Mouse (Mus musculus): ENCODE measurements around the gene Clrn1. TPM values are rescaled to one million over a fixed set of nuclear protein-coding genes. Genes with fewer than 3 reads are reported as not detected.

Gene Clrn1
- polyA plus RNA-seq, 1 experiment from 2014 or later = 1.0 TPM

DNA sequence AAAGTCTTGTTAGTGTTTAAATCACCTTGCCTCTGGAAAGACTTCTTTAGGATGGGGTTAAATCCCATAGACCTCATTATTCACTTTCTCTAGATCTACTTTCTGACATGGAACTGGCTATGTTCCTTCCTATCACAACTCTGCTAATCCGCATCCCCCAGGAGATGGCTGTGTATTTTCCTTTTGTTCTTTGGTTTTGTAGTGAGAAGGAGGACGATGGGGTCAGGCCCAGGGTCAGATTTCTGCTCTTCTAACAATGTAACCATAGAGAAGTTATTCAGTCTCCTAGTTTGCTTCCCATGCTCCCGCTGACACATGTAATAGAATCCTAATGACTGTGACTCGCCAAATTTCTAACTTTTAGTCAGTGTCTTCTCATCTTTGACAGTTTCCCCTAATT lies 58.9 kb downstream of the Clrn1 start:
- no peak for DNase-seq (ENCODE audit: low spot score)
- no peaks in the 10 kb centered on the region for H3K4me1 ChIP-seq (ENCODE audit: control insufficient read depth, insufficient read depth, low read length)
- H3K36me3 ChIP-seq (ENCODE audit: control insufficient read depth, insufficient read depth, low read length) = no peaks in the 10 kb centered on the region
- no peak overlapping the region for H3K4me3 ChIP-seq (ENCODE audit: low read depth, low read length)
- ATAC-seq (ENCODE audit: low read depth) = no peak
- H3K4me2 ChIP-seq (ENCODE audit: low read depth, low read length) = no peak overlapping the region
- H3K9me3 ChIP-seq (ENCODE audit: control insufficient read depth, low read length) = no peaks in the 10 kb centered on the region
- no peaks in the 10 kb centered on the region for H3K27me3 ChIP-seq (replicated peaks; ENCODE audit: control insufficient read depth, insufficient read depth, low read length)
- H3K27ac ChIP-seq (replicated peaks; ENCODE audit: low read depth, low read length) = no peak overlapping the region
- H3K9ac ChIP-seq (ENCODE audit: low read depth, low read length) = no peak overlapping the region
- WGBS = 22% methylated on average over 4 of the region's 4 CpGs

DNA sequence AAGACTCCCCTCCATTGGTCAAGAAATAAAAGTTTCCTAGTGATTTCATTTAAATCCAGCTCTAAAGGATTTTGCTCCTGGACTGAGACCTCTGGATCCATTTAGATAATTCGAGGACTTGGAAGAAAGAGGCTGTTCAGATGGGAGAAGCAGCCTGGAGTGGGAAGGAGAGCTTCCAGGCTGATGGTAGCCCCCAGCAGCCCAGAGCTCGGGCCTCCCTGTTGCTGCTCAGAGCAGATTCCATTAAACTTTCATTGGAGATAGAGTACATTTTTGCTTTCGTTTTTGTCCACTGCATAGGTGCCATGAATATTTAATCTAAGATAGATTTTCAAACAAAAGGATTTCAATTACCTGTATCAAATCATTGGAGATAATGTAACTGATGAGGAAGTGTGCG lies 62.9 kb downstream of the Clrn1 start, which contains the start of gene Mindy4b-ps:
Gene Mindy4b-ps, minus strand, starts transcription at position 101 of the 400 bp plus-strand sequence.
- no peak for ATAC-seq (ENCODE audit: low read depth)
- WGBS = 59% methylated on average over 4 of the region's 4 CpGs

DNA sequence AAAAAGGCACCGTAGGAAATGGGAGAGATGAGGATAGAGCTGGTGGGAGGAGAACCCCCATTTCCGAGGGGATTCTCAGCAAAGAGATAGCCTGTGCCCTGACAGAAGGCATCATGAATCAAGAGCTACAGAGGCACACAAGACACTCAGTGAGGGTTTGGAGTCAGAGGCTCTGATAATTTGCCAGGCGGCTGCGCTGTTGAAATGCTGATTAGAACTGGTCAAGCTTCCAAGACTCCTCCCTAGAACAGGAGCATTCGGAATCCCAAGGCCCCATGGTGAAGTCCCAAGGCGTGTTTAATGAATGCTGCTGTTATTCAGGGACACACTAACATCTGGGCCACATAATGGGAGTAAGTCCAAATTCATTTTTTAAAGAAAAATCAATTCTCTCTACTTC lies 67.8 kb downstream of the Clrn1 start:
- DNase-seq (ENCODE audit: low spot score) = peak; percentile 23
- H3K36me3 ChIP-seq (ENCODE audit: control insufficient read depth, insufficient read depth, low read length) = no peaks in the 10 kb centered on the region
- 34% methylated on average over 6 of the region's 6 CpGs for WGBS
- no peak overlapping the region for H3K4me2 ChIP-seq (ENCODE audit: low read depth, low read length)
- H3K27me3 ChIP-seq (replicated peaks; ENCODE audit: control insufficient read depth, insufficient read depth, low read length) = no peaks in the 10 kb centered on the region
- no peaks in the 10 kb centered on the region for H3K9me3 ChIP-seq (ENCODE audit: control insufficient read depth, low read length)
- peaks cover 3% of the 10 kb centered on the region; the same call in 1 of the 2 replicates for H3K4me1 ChIP-seq (ENCODE audit: control insufficient read depth, insufficient read depth, low read length)
- no peak overlapping the region for H3K27ac ChIP-seq (replicated peaks; ENCODE audit: low read depth, low read length)
- no peak overlapping the region for H3K9ac ChIP-seq (ENCODE audit: low read depth, low read length)
- no peak for ATAC-seq (ENCODE audit: low read depth)
- H3K4me3 ChIP-seq (ENCODE audit: low read depth, low read length) = no peak overlapping the region

More for the DNA sequence above, 62.9 kb downstream of the Clrn1 start, which contains the start of gene Mindy4b-ps:
- no peak for DNase-seq (ENCODE audit: low spot score)
- Histone ChIP-seq H3K27me3 (replicated peaks; ENCODE audit: control insufficient read depth, insufficient read depth, low read length) (no peaks in the 10 kb centered on the region), H3K9ac (ENCODE audit: low read depth, low read length) (no peak within 1 kb of the TSS), H3K4me1 (ENCODE audit: control insufficient read depth, insufficient read depth, low read length) (peaks cover 3% of the 10 kb centered on the region; the same call in 1 of the 2 replicates), H3K4me3 (ENCODE audit: low read depth, low read length) (no peak within 1 kb of the TSS), H3K36me3 (ENCODE audit: control insufficient read depth, insufficient read depth, low read length) (no peaks in the 10 kb centered on the region), H3K27ac (replicated peaks; ENCODE audit: low read depth, low read length) (no peak within 1 kb of the TSS), H3K9me3 (ENCODE audit: control insufficient read depth, low read length) (no peaks in the 10 kb centered on the region), H3K4me2 (ENCODE audit: low read depth, low read length) (no peak within 1 kb of the TSS)

DNA sequence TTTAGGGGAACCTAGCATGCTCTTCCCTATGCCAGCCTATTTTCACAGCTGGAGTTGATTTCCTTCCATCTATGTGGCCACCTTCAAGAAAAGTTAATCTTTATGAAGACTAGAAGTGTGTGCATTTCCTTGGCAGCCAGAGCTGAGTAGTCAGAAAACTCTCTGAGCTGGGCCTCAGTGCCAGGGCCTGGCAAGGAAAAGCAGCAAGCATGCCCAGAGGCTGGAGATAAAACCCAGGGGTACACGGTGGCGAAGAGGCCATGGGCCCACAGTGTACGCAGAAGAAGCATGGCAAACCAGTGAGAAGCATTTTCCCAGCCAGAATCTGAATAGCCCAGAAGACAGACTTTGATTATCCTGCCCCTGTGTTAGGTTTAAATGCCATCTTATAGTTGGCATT lies 70.9 kb downstream of the Clrn1 start:
- H3K27me3 ChIP-seq (replicated peaks; ENCODE audit: control insufficient read depth, insufficient read depth, low read length) = no peaks in the 10 kb centered on the region
- H3K4me2 ChIP-seq (ENCODE audit: low read depth, low read length) = no peak overlapping the region
- DNase-seq (ENCODE audit: low spot score) (no peak), ATAC-seq (ENCODE audit: low read depth) (no peak)
- no peaks in the 10 kb centered on the region for H3K9me3 ChIP-seq (ENCODE audit: control insufficient read depth, low read length)
- H3K27ac ChIP-seq (replicated peaks; ENCODE audit: low read depth, low read length) = no peak overlapping the region
- no peak overlapping the region for H3K4me3 ChIP-seq (ENCODE audit: low read depth, low read length)
- H3K4me1 ChIP-seq (ENCODE audit: control insufficient read depth, insufficient read depth, low read length) = peaks cover 11% of the 10 kb centered on the region
- WGBS = 72% methylated on average over 3 of the region's 3 CpGs
- no peak overlapping the region for H3K9ac ChIP-seq (ENCODE audit: low read depth, low read length)
- H3K36me3 ChIP-seq (ENCODE audit: control insufficient read depth, insufficient read depth, low read length) = no peaks in the 10 kb centered on the region

DNA sequence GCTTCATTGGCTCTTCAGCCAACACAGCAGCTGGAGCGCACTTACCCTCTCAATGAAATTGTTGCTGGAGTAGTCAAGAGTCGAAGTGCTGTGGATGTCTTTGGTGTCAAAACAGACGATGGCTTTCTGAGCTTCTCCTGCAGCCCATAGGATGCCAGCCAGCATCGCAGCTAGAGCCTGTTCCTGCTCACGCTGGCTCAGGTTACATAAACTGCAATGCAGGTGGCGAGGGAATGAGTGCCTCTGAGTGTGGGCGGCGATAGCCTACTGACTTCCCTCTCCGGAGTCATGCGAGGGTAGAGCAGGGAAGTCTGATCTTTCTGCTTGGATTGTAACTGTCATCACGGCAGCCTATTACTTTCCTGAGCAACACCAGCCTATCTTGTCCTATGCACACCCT lies 74.8 kb downstream of the Clrn1 start:
- Histone ChIP-seq H3K4me3 (ENCODE audit: low read depth, low read length) (no peak overlapping the region), H3K4me2 (ENCODE audit: low read depth, low read length) (no peak overlapping the region), H3K27me3 (replicated peaks; ENCODE audit: control insufficient read depth, insufficient read depth, low read length) (no peaks in the 10 kb centered on the region), H3K4me1 (ENCODE audit: control insufficient read depth, insufficient read depth, low read length) (peaks cover 8% of the 10 kb centered on the region), H3K27ac (replicated peaks; ENCODE audit: low read depth, low read length) (no peak overlapping the region), H3K9ac (ENCODE audit: low read depth, low read length) (no peak overlapping the region), H3K9me3 (ENCODE audit: control insufficient read depth, low read length) (no peaks in the 10 kb centered on the region), H3K36me3 (ENCODE audit: control insufficient read depth, insufficient read depth, low read length) (no peaks in the 10 kb centered on the region)
- peak; percentile 30 for DNase-seq (ENCODE audit: low spot score)
- no peak; the same call in 1 of the 2 replicates for ATAC-seq (ENCODE audit: low read depth)
- 27% methylated on average over 11 of the region's 11 CpGs for WGBS

DNA sequence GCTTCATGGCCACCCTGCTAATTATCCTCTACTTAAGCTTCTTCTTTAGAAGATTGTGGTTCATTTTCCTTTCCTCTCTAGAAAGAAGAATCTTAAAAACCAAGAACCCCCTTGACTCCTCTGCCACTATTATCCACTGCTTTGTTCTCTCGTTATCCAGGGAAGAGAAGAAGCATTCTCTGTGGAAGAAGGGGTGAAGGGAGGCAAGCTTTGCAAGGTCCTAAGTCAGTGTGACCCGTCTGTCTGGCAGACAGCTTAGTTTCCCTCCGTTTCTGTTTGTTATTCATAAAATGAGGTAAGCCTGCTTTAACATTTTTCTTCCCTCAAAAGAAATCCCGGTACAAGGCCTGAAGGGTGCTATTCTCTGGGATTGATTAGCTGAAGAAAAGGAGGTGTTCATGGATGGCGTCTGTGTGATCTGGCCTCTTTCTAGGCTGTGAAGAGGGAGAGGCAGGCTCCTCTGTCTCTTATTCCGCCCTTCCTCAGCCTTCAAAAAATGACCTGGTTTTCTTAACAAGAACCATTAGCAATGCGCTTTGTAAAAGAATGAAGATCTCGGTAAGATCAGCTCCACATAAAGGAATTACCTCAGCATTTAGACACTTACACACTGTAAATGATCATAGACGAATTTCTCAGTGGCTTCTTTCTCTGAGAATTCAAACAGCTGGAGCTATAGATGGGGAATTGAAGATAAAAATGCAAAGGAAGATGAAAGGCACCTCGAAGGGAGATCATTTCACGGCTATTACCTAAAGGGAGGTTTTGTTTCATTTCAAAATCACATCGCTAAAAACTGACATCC lies 75.8 kb downstream of the Clrn1 start:
- 29% methylated on average over 12 of the region's 12 CpGs for WGBS
- Histone ChIP-seq H3K9me3 (ENCODE audit: control insufficient read depth, low read length) (no peaks in the 10 kb centered on the region), H3K27ac (replicated peaks; ENCODE audit: low read depth, low read length) (no peak overlapping the region), H3K9ac (ENCODE audit: low read depth, low read length) (no peak overlapping the region), H3K36me3 (ENCODE audit: control insufficient read depth, insufficient read depth, low read length) (no peaks in the 10 kb centered on the region), H3K4me3 (ENCODE audit: low read depth, low read length) (no peak overlapping the region), H3K4me2 (ENCODE audit: low read depth, low read length) (no peak overlapping the region), H3K4me1 (ENCODE audit: control insufficient read depth, insufficient read depth, low read length) (peaks cover 8% of the 10 kb centered on the region), H3K27me3 (replicated peaks; ENCODE audit: control insufficient read depth, insufficient read depth, low read length) (no peaks in the 10 kb centered on the region)
- ATAC-seq (ENCODE audit: low read depth) = peak; percentile 15; the same call in 1 of the 2 replicates
- peak; percentile 9 for DNase-seq (ENCODE audit: low spot score)

DNA sequence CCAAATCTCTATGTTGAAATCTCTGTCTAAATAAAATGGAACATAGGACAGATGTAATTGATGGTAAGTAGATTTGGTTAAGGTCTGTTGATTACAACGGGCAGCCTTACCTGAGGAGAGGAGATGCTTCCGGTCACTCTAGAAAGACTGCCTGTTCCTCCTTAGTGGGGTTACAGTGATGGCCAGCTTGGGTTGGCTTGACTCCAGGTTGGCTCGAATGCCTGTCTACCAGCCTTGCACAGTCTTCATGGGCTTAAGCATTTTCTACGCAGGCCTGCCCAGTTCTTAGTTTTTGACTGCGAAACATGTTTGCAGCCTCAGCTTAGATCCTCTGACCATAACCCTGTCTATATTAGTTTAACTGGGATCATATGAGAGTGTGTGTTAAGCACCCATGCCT lies 76.5 kb downstream of the Clrn1 start:
- WGBS = 79% methylated on average over 5 of the region's 5 CpGs
- H3K27ac ChIP-seq (replicated peaks; ENCODE audit: low read depth, low read length) = no peak overlapping the region
- DNase-seq (ENCODE audit: low spot score) (no peak), ATAC-seq (ENCODE audit: low read depth) (no peak)
- no peaks in the 10 kb centered on the region for H3K27me3 ChIP-seq (replicated peaks; ENCODE audit: control insufficient read depth, insufficient read depth, low read length)
- H3K4me3 ChIP-seq (ENCODE audit: low read depth, low read length) = no peak overlapping the region
- H3K9ac ChIP-seq (ENCODE audit: low read depth, low read length) = no peak overlapping the region
- H3K36me3 ChIP-seq (ENCODE audit: control insufficient read depth, insufficient read depth, low read length) = no peaks in the 10 kb centered on the region
- no peaks in the 10 kb centered on the region for H3K9me3 ChIP-seq (ENCODE audit: control insufficient read depth, low read length)
- no peak overlapping the region for H3K4me2 ChIP-seq (ENCODE audit: low read depth, low read length)
- H3K4me1 ChIP-seq (ENCODE audit: control insufficient read depth, insufficient read depth, low read length) = peaks cover 8% of the 10 kb centered on the region

DNA sequence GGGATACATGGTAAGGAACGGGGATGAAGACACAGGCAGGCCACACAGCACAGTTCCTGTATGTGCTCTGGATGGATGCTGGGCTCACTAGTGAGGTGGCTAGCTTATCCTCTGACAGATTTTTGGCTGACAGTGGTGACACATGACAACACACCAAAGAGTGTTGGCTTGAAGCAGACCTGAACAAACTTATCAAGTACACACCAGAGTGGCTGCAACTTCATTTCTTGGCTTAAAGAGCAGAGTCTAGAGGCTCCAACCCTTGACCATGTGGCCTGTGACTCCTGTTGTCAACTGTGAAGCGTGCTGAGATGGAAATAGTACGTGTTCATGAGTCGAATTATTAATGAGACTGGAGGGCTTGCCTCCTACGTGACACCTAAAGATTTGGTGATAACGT lies 80.4 kb downstream of the Clrn1 start:
- Histone ChIP-seq H3K9ac (ENCODE audit: low read depth, low read length) (no peak overlapping the region), H3K27me3 (replicated peaks; ENCODE audit: control insufficient read depth, insufficient read depth, low read length) (no peaks in the 10 kb centered on the region), H3K36me3 (ENCODE audit: control insufficient read depth, insufficient read depth, low read length) (no peaks in the 10 kb centered on the region), H3K4me2 (ENCODE audit: low read depth, low read length) (no peak overlapping the region), H3K27ac (replicated peaks; ENCODE audit: low read depth, low read length) (no peak overlapping the region), H3K9me3 (ENCODE audit: control insufficient read depth, low read length) (no peaks in the 10 kb centered on the region), H3K4me3 (ENCODE audit: low read depth, low read length) (no peak overlapping the region), H3K4me1 (ENCODE audit: control insufficient read depth, insufficient read depth, low read length) (no peaks in the 10 kb centered on the region)
- no peak for ATAC-seq (ENCODE audit: low read depth)
- 93% methylated on average over 6 of the region's 6 CpGs for WGBS
- no peak for DNase-seq (ENCODE audit: low spot score)

DNA sequence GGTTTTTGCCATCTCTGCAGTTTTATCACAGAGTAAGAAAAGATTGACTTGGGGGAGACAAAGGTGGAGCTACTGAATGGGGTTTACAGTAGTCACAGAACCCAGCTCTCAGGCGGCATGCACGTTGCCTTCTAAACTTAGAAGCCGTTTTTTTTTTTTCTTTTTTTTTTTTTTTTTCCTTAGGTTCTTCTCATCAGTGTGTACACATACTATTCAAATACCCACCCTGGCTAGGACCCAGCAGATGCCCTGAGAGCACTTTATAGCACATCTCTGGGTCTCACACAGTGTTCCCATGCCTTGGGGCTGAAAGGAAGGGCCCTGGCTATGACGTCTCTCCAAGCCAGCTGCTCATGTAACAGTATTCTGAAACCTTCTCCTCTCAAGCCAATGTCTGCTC lies 86.5 kb downstream of the Clrn1 start:
- no peak overlapping the region for H3K4me2 ChIP-seq (ENCODE audit: low read depth, low read length)
- H3K9ac ChIP-seq (ENCODE audit: low read depth, low read length) = no peak overlapping the region
- WGBS = 76% methylated on average over 4 of the region's 4 CpGs
- H3K27me3 ChIP-seq (replicated peaks; ENCODE audit: control insufficient read depth, insufficient read depth, low read length) = no peaks in the 10 kb centered on the region
- ATAC-seq (ENCODE audit: low read depth) (no peak), DNase-seq (ENCODE audit: low spot score) (no peak)
- H3K4me3 ChIP-seq (ENCODE audit: low read depth, low read length) = no peak overlapping the region
- H3K36me3 ChIP-seq (ENCODE audit: control insufficient read depth, insufficient read depth, low read length) = no peaks in the 10 kb centered on the region
- H3K9me3 ChIP-seq (ENCODE audit: control insufficient read depth, low read length) = no peaks in the 10 kb centered on the region
- H3K27ac ChIP-seq (replicated peaks; ENCODE audit: low read depth, low read length) = no peak overlapping the region
- no peaks in the 10 kb centered on the region for H3K4me1 ChIP-seq (ENCODE audit: control insufficient read depth, insufficient read depth, low read length)
